Mouse (Mus musculus) testis, adult 2 months (tissue): ENCODE data around the gene Gm8693.
"Not testable (repeated sequence)": the region's sequence is repeated elsewhere in the genome, so short reads cannot be mapped to it uniquely, and the experiment has no call there.

Experiments
- CTCF ChIP-seq: fragments of 200-500 bp; IDR thresholded peaks from 2 replicates; pipeline ENCODE4 v1.5.1; 2012; ENCODE audit warnings: low read depth, mild to moderate bottlenecking, inconsistent platforms, low read length, moderate library complexity; ENCODE audit not compliant: control insufficient read depth, insufficient read depth, insufficient replicate concordance
- POLR2A ChIP-seq: fragments of 200-500 bp; IDR thresholded peaks from 2 replicates; pipeline ENCODE4 v1.6.1; 2012; ENCODE audit warnings: low read depth, mild to moderate bottlenecking, inconsistent platforms, low read length, moderate library complexity; ENCODE audit not compliant: control insufficient read depth

DNA sequence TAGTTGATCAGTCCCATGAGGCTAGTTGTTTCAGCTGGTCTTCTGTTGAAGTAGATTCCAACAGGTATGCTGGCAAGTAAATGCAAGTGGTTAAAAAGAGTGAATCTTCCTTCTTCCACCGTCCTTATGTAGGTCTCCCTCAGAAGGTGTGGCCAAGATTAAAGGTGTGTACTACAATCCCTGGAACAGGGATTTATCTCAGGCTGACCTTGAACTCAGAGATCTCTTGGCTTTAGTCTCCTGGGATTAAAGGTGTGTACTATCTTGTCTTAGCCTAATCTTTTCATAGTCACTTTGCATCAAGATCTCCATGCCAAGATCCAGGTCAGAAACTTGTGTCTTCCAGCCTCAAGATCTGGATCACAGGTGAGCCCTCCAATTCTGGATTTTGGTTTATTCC lies 27.5 kb upstream of the Gm8693 start, which contains the start of gene Gm4567:
- TF ChIP-seq CTCF, POLR2A: not testable (repeated sequence)
